Mouse (Mus musculus): ENCODE measurements around the gene Hlcs. TPM values are rescaled to one million over a fixed set of nuclear protein-coding genes. Genes with fewer than 3 reads are reported as not detected.
A peak's percentile ranks its signal among the peaks of the same experiment; 100 is the strongest.

The Hlcs gene
- polyA plus RNA-seq, 1 experiment from 2014 or later: 4.0 TPM

- no peak overlapping the region for H3K9ac ChIP-seq (ENCODE audit: low read length)
- H3K4me1 ChIP-seq (ENCODE audit: control insufficient read depth, insufficient read depth, low read length): peaks cover 5% of the 10 kb centered on the region; the same call in 1 of the 2 replicates
- WGBS: 90% methylated on average over 9 of the region's 9 CpGs
- ATAC-seq (no peak), DNase-seq (ENCODE audit: low spot score) (no peak)
- no peak overlapping the region for H3K4me3 ChIP-seq (ENCODE audit: low read depth, low read length)
- H3K27me3 ChIP-seq (replicated peaks; ENCODE audit: control insufficient read depth, insufficient read depth, low read length): no peaks in the 10 kb centered on the region
- H3K27ac ChIP-seq (ENCODE audit: low read depth, low read length): no peak overlapping the region
- H3K4me2 ChIP-seq (ENCODE audit: low read length): no peak overlapping the region
- H3K36me3 ChIP-seq (ENCODE audit: control insufficient read depth, insufficient read depth, low read length): no peaks in the 10 kb centered on the region
- no peaks in the 10 kb centered on the region for H3K9me3 ChIP-seq (replicated peaks; ENCODE audit: control insufficient read depth, low read length)
Observed at GRCm38 (mm10) chr16:94287826-94288225, 25.5 kb downstream of the Hlcs start.

- no peaks in the 10 kb centered on the region; the same call in 1 of the 2 replicates for H3K4me1 ChIP-seq (ENCODE audit: control insufficient read depth, insufficient read depth, low read length)
- 95% methylated on average over 3 of the region's 3 CpGs for WGBS
- H3K4me3 ChIP-seq (ENCODE audit: low read depth, low read length): no peak overlapping the region
- no peak for ATAC-seq
- H3K27me3 ChIP-seq (replicated peaks; ENCODE audit: control insufficient read depth, insufficient read depth, low read length): no peaks in the 10 kb centered on the region
- H3K27ac ChIP-seq (ENCODE audit: low read depth, low read length): no peak overlapping the region
- DNase-seq (ENCODE audit: low spot score): no peak
- H3K4me2 ChIP-seq (ENCODE audit: low read length): no peak overlapping the region
- no peaks in the 10 kb centered on the region for H3K36me3 ChIP-seq (ENCODE audit: control insufficient read depth, insufficient read depth, low read length)
- no peaks in the 10 kb centered on the region for H3K9me3 ChIP-seq (replicated peaks; ENCODE audit: control insufficient read depth, low read length)
- H3K9ac ChIP-seq (ENCODE audit: low read length): no peak overlapping the region
Observed at GRCm38 (mm10) chr16:94283972-94284371, 29.4 kb downstream of the Hlcs start.

GRCm38 (mm10) chr16:94270826-94271225 lies 42.5 kb downstream of the Hlcs start:
- DNase-seq (ENCODE audit: low spot score) (no peak), ATAC-seq (no peak)
- Histone ChIP-seq H3K27me3 (replicated peaks; ENCODE audit: control insufficient read depth, insufficient read depth, low read length) (no peaks in the 10 kb centered on the region), H3K4me1 (ENCODE audit: control insufficient read depth, insufficient read depth, low read length) (no peaks in the 10 kb centered on the region), H3K4me3 (ENCODE audit: low read depth, low read length) (no peak overlapping the region), H3K27ac (ENCODE audit: low read depth, low read length) (no peak overlapping the region), H3K4me2 (ENCODE audit: low read length) (no peak overlapping the region), H3K9ac (ENCODE audit: low read length) (no peak overlapping the region), H3K36me3 (ENCODE audit: control insufficient read depth, insufficient read depth, low read length) (peaks cover 8% of the 10 kb centered on the region; the same call in 1 of the 2 replicates), H3K9me3 (replicated peaks; ENCODE audit: control insufficient read depth, low read length) (no peaks in the 10 kb centered on the region)
- WGBS: 91% methylated on average over 6 of the region's 6 CpGs

- Histone ChIP-seq H3K9ac (ENCODE audit: low read length) (no peak overlapping the region; the same call in 1 of the 2 replicates), H3K27me3 (replicated peaks; ENCODE audit: control insufficient read depth, insufficient read depth, low read length) (no peaks in the 10 kb centered on the region), H3K4me3 (ENCODE audit: low read depth, low read length) (no peak overlapping the region), H3K9me3 (replicated peaks; ENCODE audit: control insufficient read depth, low read length) (no peaks in the 10 kb centered on the region), H3K4me2 (ENCODE audit: low read length) (no peak overlapping the region), H3K27ac (ENCODE audit: low read depth, low read length) (no peak overlapping the region), H3K4me1 (ENCODE audit: control insufficient read depth, insufficient read depth, low read length) (no peaks in the 10 kb centered on the region), H3K36me3 (ENCODE audit: control insufficient read depth, insufficient read depth, low read length) (peaks cover 8% of the 10 kb centered on the region; the same call in 1 of the 2 replicates)
- peak; percentile 94 for DNase-seq (ENCODE audit: low spot score)
- ATAC-seq: peak; percentile 85
- 5% methylated on average over 9 of the region's 9 CpGs for WGBS
Observed at GRCm38 (mm10) chr16:94269635-94270034, 43.7 kb downstream of the Hlcs start.

- H3K9me3 ChIP-seq (replicated peaks; ENCODE audit: control insufficient read depth, low read length): no peaks in the 10 kb centered on the region
- no peak overlapping the region for H3K9ac ChIP-seq (ENCODE audit: low read length)
- H3K4me2 ChIP-seq (ENCODE audit: low read length): no peak overlapping the region
- 90% methylated on average over 14 of the region's 14 CpGs for WGBS
- no peaks in the 10 kb centered on the region for H3K4me1 ChIP-seq (ENCODE audit: control insufficient read depth, insufficient read depth, low read length)
- no peak overlapping the region for H3K4me3 ChIP-seq (ENCODE audit: low read depth, low read length)
- 0 out of 2 replicates have a peak, but pooled peaks cover 8% of the 10 kb centered on the region for H3K36me3 ChIP-seq (ENCODE audit: control insufficient read depth, insufficient read depth, low read length)
- ATAC-seq: no peak
- H3K27me3 ChIP-seq (replicated peaks; ENCODE audit: control insufficient read depth, insufficient read depth, low read length): no peaks in the 10 kb centered on the region
- H3K27ac ChIP-seq (ENCODE audit: low read depth, low read length): no peak overlapping the region
- DNase-seq (ENCODE audit: low spot score): no peak
Observed at GRCm38 (mm10) chr16:94268205-94268604, 45.2 kb downstream of the Hlcs start.

GRCm38 (mm10) chr16:94264611-94265010 lies 48.8 kb downstream of the Hlcs start:
- Histone ChIP-seq H3K9me3 (replicated peaks; ENCODE audit: control insufficient read depth, low read length) (no peaks in the 10 kb centered on the region), H3K4me3 (ENCODE audit: low read depth, low read length) (no peak overlapping the region), H3K9ac (ENCODE audit: low read length) (no peak overlapping the region), H3K36me3 (ENCODE audit: control insufficient read depth, insufficient read depth, low read length) (0 out of 2 replicates have a peak, but pooled peaks cover 8% of the 10 kb centered on the region), H3K4me1 (ENCODE audit: control insufficient read depth, insufficient read depth, low read length) (no peaks in the 10 kb centered on the region), H3K4me2 (ENCODE audit: low read length) (no peak overlapping the region), H3K27me3 (replicated peaks; ENCODE audit: control insufficient read depth, insufficient read depth, low read length) (no peaks in the 10 kb centered on the region), H3K27ac (ENCODE audit: low read depth, low read length) (no peak overlapping the region)
- DNase-seq (ENCODE audit: low spot score) (no peak), ATAC-seq (no peak)
- 90% methylated on average over 6 of the region's 6 CpGs for WGBS

GRCm38 (mm10) chr16:94262501-94262900 lies 50.9 kb downstream of the Hlcs start:
- ATAC-seq (no peak), DNase-seq (ENCODE audit: low spot score) (no peak)
- no peaks in the 10 kb centered on the region for H3K27me3 ChIP-seq (replicated peaks; ENCODE audit: control insufficient read depth, insufficient read depth, low read length)
- H3K9me3 ChIP-seq (replicated peaks; ENCODE audit: control insufficient read depth, low read length): no peaks in the 10 kb centered on the region
- H3K9ac ChIP-seq (ENCODE audit: low read length): no peak overlapping the region
- H3K4me3 ChIP-seq (ENCODE audit: low read depth, low read length): no peak overlapping the region
- H3K4me1 ChIP-seq (ENCODE audit: control insufficient read depth, insufficient read depth, low read length): no peaks in the 10 kb centered on the region
- no peak overlapping the region for H3K4me2 ChIP-seq (ENCODE audit: low read length)
- 0 out of 2 replicates have a peak, but pooled peaks cover 2% of the 10 kb centered on the region for H3K36me3 ChIP-seq (ENCODE audit: control insufficient read depth, insufficient read depth, low read length)
- no peak overlapping the region for H3K27ac ChIP-seq (ENCODE audit: low read depth, low read length)
- WGBS: 93% methylated on average over 19 of the region's 19 CpGs

GRCm38 (mm10) chr16:94260938-94261630 lies 52.3 kb downstream of the Hlcs start:
- Histone ChIP-seq H3K9me3 (replicated peaks; ENCODE audit: control insufficient read depth, low read length) (no peaks in the 10 kb centered on the region), H3K4me3 (ENCODE audit: low read depth, low read length) (no peak overlapping the region), H3K4me1 (ENCODE audit: control insufficient read depth, insufficient read depth, low read length) (no peaks in the 10 kb centered on the region), H3K27me3 (replicated peaks; ENCODE audit: control insufficient read depth, insufficient read depth, low read length) (no peaks in the 10 kb centered on the region), H3K9ac (ENCODE audit: low read length) (no peak overlapping the region), H3K4me2 (ENCODE audit: low read length) (no peak overlapping the region), H3K27ac (ENCODE audit: low read depth, low read length) (no peak overlapping the region), H3K36me3 (ENCODE audit: control insufficient read depth, insufficient read depth, low read length) (no peaks in the 10 kb centered on the region)
- ATAC-seq (no peak), DNase-seq (ENCODE audit: low spot score) (no peak)
- WGBS: 81% methylated on average over 19 of the region's 19 CpGs
